Mouse (Mus musculus): ENCODE measurements around the gene Bri3.

DNA sequence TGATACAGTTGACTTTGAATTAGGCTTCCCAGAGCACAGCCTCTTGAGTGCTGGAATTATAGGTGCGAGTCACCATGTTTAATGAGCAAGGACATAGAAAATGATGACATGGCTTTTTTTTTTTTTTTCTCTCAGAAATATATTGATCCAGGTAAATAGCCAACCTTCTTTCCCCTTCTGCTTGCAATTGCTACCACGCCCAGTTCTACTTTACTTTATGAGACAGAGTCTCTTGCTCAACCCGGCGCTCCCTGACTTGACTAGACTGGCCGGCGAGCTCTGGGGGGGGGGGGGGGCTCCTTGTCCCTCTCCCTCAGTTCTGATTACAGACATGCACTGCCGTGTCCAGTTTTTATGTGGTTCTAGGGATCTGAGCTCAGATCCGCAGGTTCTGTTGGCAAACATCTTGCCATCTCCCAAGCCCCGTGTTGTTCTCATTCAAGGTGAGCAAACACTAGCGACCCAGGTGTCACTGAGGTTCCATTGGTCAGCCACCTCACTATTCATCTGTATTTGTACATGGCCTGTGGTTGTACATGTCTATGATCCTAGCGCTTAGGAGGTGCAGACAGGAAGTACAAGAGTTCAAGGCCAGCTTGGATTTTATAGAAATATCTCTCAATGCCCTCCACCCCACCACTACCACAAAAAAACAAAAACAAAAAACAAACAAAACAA lies 120.6 kb downstream of the Bri3 start:
- no peak for TF ChIP-seq CTCF (IDR thresholded peaks at IDR 0.05; ENCODE audit: insufficient read depth, low read length)
- no peak for TF ChIP-seq POLR2A (IDR thresholded peaks at IDR 0.05; ENCODE audit: borderline replicate concordance, extremely low read depth, low read depth, low read length)

All from lung, adult 2 months (tissue).